Mouse (Mus musculus): ENCODE data around the gene Eps8l2.
A peak's percentile ranks its signal among the peaks of the same experiment; 100 is the strongest.

Gene Eps8l2

GRCm38 (mm10) chr7:141338576-141339131, at the start of gene Eps8l2:
Eps8l2 (plus strand) TSS chr7:141338880.
- no peak for DNase-seq (ENCODE audit: low read depth, low spot score)

GRCm38 (mm10) chr7:141291921-141292582, 46.6 kb upstream of the Eps8l2 start, which contains the start of gene Drd4:
Drd4 (plus strand) TSS chr7:141292006.
- DNase-seq (ENCODE audit: low read depth, low spot score), result no peak

GRCm38 (mm10) chr7:141292583-141293388, 45.9 kb upstream of the Eps8l2 start:
- DNase-seq (ENCODE audit: low read depth, low spot score), result no peak

GRCm38 (mm10) chr7:141293852-141294471, 44.7 kb upstream of the Eps8l2 start:
- DNase-seq (ENCODE audit: low read depth, low spot score), result no peak

- no peak for DNase-seq (ENCODE audit: low read depth, low spot score)
These were observed 44.2 kb upstream of the Eps8l2 start for GRCm38 (mm10) chr7:141294479-141294878.

GRCm38 (mm10) chr7:141297926-141298650, 40.6 kb upstream of the Eps8l2 start:
- no peak for DNase-seq (ENCODE audit: low read depth, low spot score)

GRCm38 (mm10) chr7:141299175-141299574, 39.5 kb upstream of the Eps8l2 start:
- DNase-seq (ENCODE audit: low read depth, low spot score), result no peak

GRCm38 (mm10) chr7:141301386-141301785, 37.3 kb upstream of the Eps8l2 start:
- DNase-seq (ENCODE audit: low read depth, low spot score), result no peak

- DNase-seq (ENCODE audit: low read depth, low spot score), result no peak
These were observed 35.9 kb upstream of the Eps8l2 start for GRCm38 (mm10) chr7:141302702-141303268.

GRCm38 (mm10) chr7:141304537-141304936, 34.1 kb upstream of the Eps8l2 start:
- DNase-seq (ENCODE audit: low read depth, low spot score), result no peak

GRCm38 (mm10) chr7:141314416-141314815, 24.3 kb upstream of the Eps8l2 start:
- no peak for DNase-seq (ENCODE audit: low read depth, low spot score)

GRCm38 (mm10) chr7:141315076-141315475, 23.6 kb upstream of the Eps8l2 start:
- no peak for DNase-seq (ENCODE audit: low read depth, low spot score)

GRCm38 (mm10) chr7:141315974-141316373, 22.7 kb upstream of the Eps8l2 start:
- no peak for DNase-seq (ENCODE audit: low read depth, low spot score)

- no peak for DNase-seq (ENCODE audit: low read depth, low spot score)
These were observed 21.0 kb upstream of the Eps8l2 start for GRCm38 (mm10) chr7:141317619-141318132.

GRCm38 (mm10) chr7:141319446-141319845, 19.2 kb upstream of the Eps8l2 start:
- no peak for DNase-seq (ENCODE audit: low read depth, low spot score)

- DNase-seq (ENCODE audit: low read depth, low spot score), result no peak
These were observed 14.0 kb upstream of the Eps8l2 start for GRCm38 (mm10) chr7:141324686-141325085.

- DNase-seq (ENCODE audit: low read depth, low spot score), result no peak
These were observed 11.9 kb upstream of the Eps8l2 start for GRCm38 (mm10) chr7:141326546-141327446.

GRCm38 (mm10) chr7:141327469-141328372, 11.0 kb upstream of the Eps8l2 start, which contains the start of the genes Deaf1 and Tmem80:
Deaf1 (minus strand) TSS chr7:141327690.
Tmem80 (plus strand) TSS chr7:141327739.
- DNase-seq (ENCODE audit: low read depth, low spot score), result peak; percentile 96

Measured in brain, embryonic 18.5 days (tissue).